15 mouse cellular contexts compared by ENCODE assay signal in genomic region chr2:74152534-74153246, GRCm38 (mm10).
DNase-seq lines count a peak whose midpoint lies in the region; ATAC-seq and TF ChIP-seq lines count a peak whose summit lies in the region.
"Had no signal": no experiment of that assay in that cellular context is flagged by ENCODE, and none has a peak within 500 bp of the region (broad histone marks: within the 10 kb centered on the region; RNA-seq: fewer than 3 reads in every experiment).

No protein-coding gene starts in this region.

- peaks cover 26% of the 10 kb centered on the region for H3K4me1 ChIP-seq in midbrain, embryonic 10.5 days
- H3K4me1 ChIP-seq in midbrain, postnatal 0 days (ENCODE audit: insufficient read depth, low read length): peaks cover 6% of the 10 kb centered on the region
- H3K4me1 ChIP-seq in forebrain, embryonic 11.5 days (replicated peaks; ENCODE audit: control insufficient read depth, insufficient read depth, low read length): peaks cover 5% of the 10 kb centered on the region
- H3K4me1 ChIP-seq in hindbrain, embryonic 16.5 days (ENCODE audit: control insufficient read depth, insufficient read depth, low read depth, low read length): peaks cover 9% of the 10 kb centered on the region
- H3K4me1 ChIP-seq in stomach, embryonic 15.5 days: peaks cover 7% of the 10 kb centered on the region; the same call in 1 of the 2 replicates
- H3K4me1 ChIP-seq: liver, embryonic 12.5 days had no signal

- WGBS in midbrain, embryonic 10.5 days: 49% methylated on average over 8 of the region's 8 CpGs
- 23% methylated on average over 8 of the region's 8 CpGs for WGBS in midbrain, postnatal 0 days
- 23% methylated on average over 8 of the region's 8 CpGs for WGBS in forebrain, embryonic 11.5 days
- WGBS in hindbrain, embryonic 16.5 days: 20% methylated on average over 8 of the region's 8 CpGs
- WGBS in stomach, embryonic 15.5 days: 31% methylated on average over 8 of the region's 8 CpGs

- H3K9me3 ChIP-seq in midbrain, embryonic 10.5 days (replicated peaks): no peaks in the 10 kb centered on the region
- no peaks in the 10 kb centered on the region for H3K9me3 ChIP-seq in midbrain, postnatal 0 days (ENCODE audit: low read length)
- H3K9me3 ChIP-seq in forebrain, embryonic 11.5 days (ENCODE audit: control insufficient read depth, low read length): no peaks in the 10 kb centered on the region
- H3K9me3 ChIP-seq in hindbrain, embryonic 16.5 days (ENCODE audit: control insufficient read depth, low read length): no peaks in the 10 kb centered on the region
- H3K9me3 ChIP-seq in stomach, embryonic 15.5 days: no peaks in the 10 kb centered on the region
- H3K9me3 ChIP-seq: kidney, embryonic 15.5 days; liver, embryonic 12.5 days; neural tube, embryonic 12.5 days had no signal

- H3K27ac ChIP-seq in midbrain, embryonic 10.5 days (replicated peaks): peak overlapping the region; percentile 69
- H3K27ac ChIP-seq in midbrain, postnatal 0 days (ENCODE audit: low read depth, low read length): no peak overlapping the region
- no peak overlapping the region for H3K27ac ChIP-seq in forebrain, embryonic 11.5 days (ENCODE audit: low read depth, low read length)
- H3K27ac ChIP-seq in hindbrain, embryonic 16.5 days (ENCODE audit: low read depth, low read length): peak overlapping the region; percentile 48; the same call in 1 of the 2 replicates
- H3K27ac ChIP-seq in stomach, embryonic 15.5 days: no peak overlapping the region
- H3K27ac ChIP-seq: kidney, embryonic 15.5 days; liver, embryonic 12.5 days; neural tube, embryonic 12.5 days had no signal

- H3K4me3 ChIP-seq in midbrain, embryonic 10.5 days: no peak overlapping the region
- no peak overlapping the region for H3K4me3 ChIP-seq in midbrain, postnatal 0 days (ENCODE audit: low read depth, low read length)
- no peak overlapping the region for H3K4me3 ChIP-seq in forebrain, embryonic 11.5 days (ENCODE audit: low read depth, low read length)
- H3K4me3 ChIP-seq in hindbrain, embryonic 16.5 days (ENCODE audit: low read length): no peak overlapping the region
- H3K4me3 ChIP-seq in stomach, embryonic 15.5 days (replicated peaks): no peak overlapping the region
- H3K4me3 ChIP-seq: kidney, embryonic 15.5 days; liver, embryonic 12.5 days; neural tube, embryonic 12.5 days had no signal

- H3K4me2 ChIP-seq in midbrain, postnatal 0 days (ENCODE audit: low read depth, low read length, poor library complexity, severe bottlenecking): no peak overlapping the region
- peak overlapping the region; percentile 29; the same call in 1 of the 2 replicates for H3K4me2 ChIP-seq in forebrain, embryonic 11.5 days (ENCODE audit: low read depth, low read length, severe bottlenecking)
- H3K4me2 ChIP-seq in hindbrain, embryonic 16.5 days (ENCODE audit: low read length): peak overlapping the region; percentile 23
- no peak overlapping the region for H3K4me2 ChIP-seq in stomach, embryonic 15.5 days
- H3K4me2 ChIP-seq: kidney, embryonic 15.5 days; liver, embryonic 12.5 days; neural tube, embryonic 12.5 days had no signal

- no peak for ATAC-seq in midbrain, postnatal 0 days (ENCODE audit: low FRiP score)
- ATAC-seq in forebrain, embryonic 11.5 days (replicated peaks; ENCODE audit: low FRiP score): peak; percentile 73; the same call in 1 of the 2 replicates
- ATAC-seq in hindbrain, embryonic 16.5 days: peak; percentile 69; the same call in 1 of the 2 replicates
- peak; percentile 58; the same call in 1 of the 2 replicates for ATAC-seq in stomach, embryonic 15.5 days (ENCODE audit: insufficient read depth, low FRiP score, low read depth)
- ATAC-seq: liver, embryonic 12.5 days had no signal

- no peaks in the 10 kb centered on the region for H3K27me3 ChIP-seq in midbrain, embryonic 10.5 days (ENCODE audit: low read depth, poor library complexity, severe bottlenecking)
- H3K27me3 ChIP-seq in midbrain, postnatal 0 days (ENCODE audit: insufficient read depth, low read length): no peaks in the 10 kb centered on the region
- no peaks in the 10 kb centered on the region for H3K27me3 ChIP-seq in forebrain, embryonic 11.5 days (ENCODE audit: control insufficient read depth, insufficient read depth, low read length)
- H3K27me3 ChIP-seq in hindbrain, embryonic 16.5 days (replicated peaks; ENCODE audit: control insufficient read depth, insufficient read depth, low read length): no peaks in the 10 kb centered on the region
- H3K27me3 ChIP-seq in stomach, embryonic 15.5 days (replicated peaks): no peaks in the 10 kb centered on the region
- H3K27me3 ChIP-seq: kidney, embryonic 15.5 days; liver, embryonic 12.5 days; neural tube, embryonic 12.5 days had no signal

- no peaks in the 10 kb centered on the region for H3K36me3 ChIP-seq in midbrain, embryonic 10.5 days
- H3K36me3 ChIP-seq in midbrain, postnatal 0 days (ENCODE audit: insufficient read depth, low read length): no peaks in the 10 kb centered on the region
- H3K36me3 ChIP-seq in forebrain, embryonic 11.5 days (ENCODE audit: control insufficient read depth, insufficient read depth, low read length): no peaks in the 10 kb centered on the region
- H3K36me3 ChIP-seq in hindbrain, embryonic 16.5 days (ENCODE audit: control insufficient read depth, insufficient read depth, low read length): no peaks in the 10 kb centered on the region
- H3K36me3 ChIP-seq in stomach, embryonic 15.5 days: no peaks in the 10 kb centered on the region
- H3K36me3 ChIP-seq: kidney, embryonic 15.5 days; liver, embryonic 12.5 days; neural tube, embryonic 12.5 days had no signal

- H3K9ac ChIP-seq in midbrain, postnatal 0 days (replicated peaks; ENCODE audit: low read length, poor library complexity, severe bottlenecking): no peak overlapping the region
- peak overlapping the region; percentile 24; the same call in 1 of the 2 replicates for H3K9ac ChIP-seq in forebrain, embryonic 11.5 days (ENCODE audit: low read length)
- H3K9ac ChIP-seq in hindbrain, embryonic 16.5 days (ENCODE audit: low read depth, low read length): peak overlapping the region; percentile 9; the same call in 1 of the 2 replicates
- no peak overlapping the region for H3K9ac ChIP-seq in stomach, embryonic 15.5 days
- H3K9ac ChIP-seq: kidney, embryonic 15.5 days; liver, embryonic 12.5 days; neural tube, embryonic 12.5 days had no signal

- no peak for DNase-seq in midbrain, embryonic 10.5 days (ENCODE audit: low spot score)
- no peak for DNase-seq in midbrain, postnatal 0 days (ENCODE audit: low spot score)
- DNase-seq in forebrain, embryonic 11.5 days (ENCODE audit: low spot score): no peak
- no peak for DNase-seq in urinary bladder, adult 18-20 months (ENCODE audit: low spot score in 2 of 2)
- no peak for DNase-seq in layer of hippocampus, adult 9-11 months
- DNase-seq in heart, postnatal 25 days (ENCODE audit: low spot score): no peak
- DNase-seq: adrenal gland, postnatal 14 days; cerebellum, adult 11-12 months; embryo, embryonic 11 days; lung, postnatal 14 days had no signal

- TF ChIP-seq CTCF in midbrain, postnatal 0 days (IDR thresholded peaks at IDR 0.05): no peak

- intact Hi-C loops in heart, postnatal 25 days (cut with DNase I): no loop called here

Comparison
In these comparisons a context has a peak if more than half of its experiments do, and no peak if none do; other contexts are left out.
1. H3K27ac ChIP-seq: peak in midbrain, embryonic 10.5 days (single experiment) and hindbrain, embryonic 16.5 days (single experiment); none in midbrain, postnatal 0 days (single experiment), forebrain, embryonic 11.5 days (single experiment) and stomach, embryonic 15.5 days (single experiment).
2. H3K4me2 ChIP-seq: peak in forebrain, embryonic 11.5 days (single experiment) and hindbrain, embryonic 16.5 days (single experiment); none in midbrain, postnatal 0 days (single experiment) and stomach, embryonic 15.5 days (single experiment).
3. H3K9ac ChIP-seq: peak in forebrain, embryonic 11.5 days (single experiment) and hindbrain, embryonic 16.5 days (single experiment); none in midbrain, postnatal 0 days (single experiment) and stomach, embryonic 15.5 days (single experiment).